Mouse (Mus musculus): ENCODE measurements around the gene Kansl1l. TPM values are rescaled to one million over a fixed set of nuclear protein-coding genes. Genes with fewer than 3 reads are reported as not detected.

Gene Kansl1l
- polyA plus RNA-seq, 1 experiment from 2014 or later, result 17.9 TPM

DNA sequence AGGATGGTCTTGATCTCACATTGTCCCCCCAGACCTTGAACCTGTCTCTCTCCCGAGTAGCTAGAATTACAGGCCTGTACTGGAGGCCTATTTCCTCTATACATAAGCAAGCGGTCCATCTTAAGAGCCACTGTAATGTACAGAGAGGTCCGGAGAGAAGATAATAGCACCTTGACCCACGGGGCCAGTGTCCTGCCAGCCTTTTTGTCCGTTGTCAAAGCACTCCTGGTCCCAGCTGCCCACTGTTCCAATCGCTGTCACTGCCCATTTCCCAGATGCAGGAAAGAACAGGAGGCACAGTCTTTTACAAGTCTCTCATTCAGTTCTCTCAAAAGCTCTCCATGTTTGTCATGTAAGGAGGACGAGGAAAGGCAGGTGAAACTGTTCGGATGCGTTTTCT is 4.6 kb upstream of the Kansl1l start:
- no peak overlapping the region for H3K4me3 ChIP-seq (replicated peaks; ENCODE audit: low read depth, low read length)
- DNase-seq (ENCODE audit: low spot score) (no peak), ATAC-seq (replicated peaks; ENCODE audit: low FRiP score, low read depth) (no peak)
- H3K27me3 ChIP-seq (ENCODE audit: insufficient read depth, low read length), result no peaks in the 10 kb centered on the region
- H3K4me2 ChIP-seq (ENCODE audit: low read length), result no peak overlapping the region
- 83% methylated on average over 9 of the region's 9 CpGs for WGBS
- no peak overlapping the region for H3K9ac ChIP-seq (ENCODE audit: low read depth, low read length)
- no peak for TF ChIP-seq CTCF (IDR thresholded peaks at IDR 0.05; ENCODE audit: low read depth)
- no peaks in the 10 kb centered on the region for H3K36me3 ChIP-seq (ENCODE audit: insufficient read depth, low read length)
- no peaks in the 10 kb centered on the region for H3K9me3 ChIP-seq (replicated peaks; ENCODE audit: low read length)
- 0 out of 2 replicates have a peak, but pooled peaks cover 6% of the 10 kb centered on the region for H3K4me1 ChIP-seq (replicated peaks; ENCODE audit: insufficient read depth, low read length)
- H3K27ac ChIP-seq, result no peak overlapping the region

- Histone ChIP-seq H3K36me3 (ENCODE audit: insufficient read depth, low read length) (no peaks in the 10 kb centered on the region), H3K9ac (ENCODE audit: low read depth, low read length) (no peak overlapping the region), H3K4me3 (replicated peaks; ENCODE audit: low read depth, low read length) (no peak overlapping the region), H3K27ac (no peak overlapping the region), H3K27me3 (ENCODE audit: insufficient read depth, low read length) (no peaks in the 10 kb centered on the region), H3K9me3 (replicated peaks; ENCODE audit: low read length) (no peaks in the 10 kb centered on the region), H3K4me2 (ENCODE audit: low read length) (peak overlapping the region; percentile 7; the same call in 1 of the 2 replicates), H3K4me1 (replicated peaks; ENCODE audit: insufficient read depth, low read length) (peaks cover 7% of the 10 kb centered on the region; the same call in 1 of the 2 replicates)
- no peak for ATAC-seq (replicated peaks; ENCODE audit: low FRiP score, low read depth)
- TF ChIP-seq CTCF (IDR thresholded peaks at IDR 0.05; ENCODE audit: low read depth), result no peak
- peak; percentile 17 for DNase-seq (ENCODE audit: low spot score)
- WGBS, result 18% methylated on average over 7 of the region's 7 CpGs
These were observed 2.9 kb upstream of the Kansl1l start for GRCm38 (mm10) chr1:66820241-66820640.

DNA sequence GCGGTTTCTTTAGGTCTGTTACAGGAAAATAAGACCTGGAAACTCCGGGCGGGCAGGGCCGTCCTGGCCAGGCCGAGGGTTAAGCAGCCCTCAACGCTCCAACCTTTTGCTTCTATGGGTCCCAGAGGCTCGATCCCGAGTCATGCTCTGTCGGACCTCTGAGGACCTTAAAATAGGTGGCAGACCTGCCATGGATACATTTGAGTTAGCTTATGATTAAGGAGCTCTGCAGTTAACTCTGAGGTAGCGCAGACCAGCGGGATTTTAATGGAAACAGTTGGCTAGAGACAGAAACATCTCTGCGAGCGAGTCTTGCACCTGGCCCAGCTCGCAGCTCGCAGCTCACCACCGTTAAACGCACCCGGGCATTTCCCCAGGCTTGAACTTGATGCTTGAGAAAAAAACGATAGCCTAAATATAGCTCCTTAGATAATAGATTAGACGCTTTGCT is 528 bp upstream of the Kansl1l start:
- Histone ChIP-seq H3K4me3 (replicated peaks; ENCODE audit: low read depth, low read length) (peak overlapping the region; percentile 86), H3K27ac (peak overlapping the region; percentile 98), H3K36me3 (ENCODE audit: insufficient read depth, low read length) (no peaks in the 10 kb centered on the region), H3K27me3 (ENCODE audit: insufficient read depth, low read length) (no peaks in the 10 kb centered on the region), H3K9ac (ENCODE audit: low read depth, low read length) (peak overlapping the region; percentile 84), H3K4me2 (ENCODE audit: low read length) (peak overlapping the region; percentile 82), H3K9me3 (replicated peaks; ENCODE audit: low read length) (no peaks in the 10 kb centered on the region), H3K4me1 (replicated peaks; ENCODE audit: insufficient read depth, low read length) (peaks cover 15% of the 10 kb centered on the region; the same call in 1 of the 2 replicates)
- TF ChIP-seq CTCF (IDR thresholded peaks at IDR 0.05; ENCODE audit: low read depth), result no peak
- ATAC-seq (replicated peaks; ENCODE audit: low FRiP score, low read depth) (peak; percentile 47), DNase-seq (ENCODE audit: low spot score) (peak; percentile 47)
- 1% methylated on average over 20 of the region's 20 CpGs for WGBS

- DNase-seq (ENCODE audit: low spot score), result peak; percentile 92
- Histone ChIP-seq H3K27ac (peak overlapping the region; percentile 98), H3K27me3 (ENCODE audit: insufficient read depth, low read length) (no peaks in the 10 kb centered on the region), H3K9ac (ENCODE audit: low read depth, low read length) (peak overlapping the region; percentile 84), H3K36me3 (ENCODE audit: insufficient read depth, low read length) (no peaks in the 10 kb centered on the region), H3K4me2 (ENCODE audit: low read length) (peak overlapping the region; percentile 82), H3K9me3 (replicated peaks; ENCODE audit: low read length) (no peaks in the 10 kb centered on the region), H3K4me3 (replicated peaks; ENCODE audit: low read depth, low read length) (peak overlapping the region; percentile 86), H3K4me1 (replicated peaks; ENCODE audit: insufficient read depth, low read length) (peaks cover 15% of the 10 kb centered on the region; the same call in 1 of the 2 replicates)
- under 1% methylated on average over 51 of the region's 63 CpGs for WGBS
- peak; percentile 88 for ATAC-seq (replicated peaks; ENCODE audit: low FRiP score, low read depth)
- no peak; the same call in 1 of the 2 replicates for TF ChIP-seq CTCF (IDR thresholded peaks at IDR 0.05; ENCODE audit: low read depth)
These were observed 417 bp downstream of the Kansl1l start for GRCm38 (mm10) chr1:66816837-66817452.

DNA sequence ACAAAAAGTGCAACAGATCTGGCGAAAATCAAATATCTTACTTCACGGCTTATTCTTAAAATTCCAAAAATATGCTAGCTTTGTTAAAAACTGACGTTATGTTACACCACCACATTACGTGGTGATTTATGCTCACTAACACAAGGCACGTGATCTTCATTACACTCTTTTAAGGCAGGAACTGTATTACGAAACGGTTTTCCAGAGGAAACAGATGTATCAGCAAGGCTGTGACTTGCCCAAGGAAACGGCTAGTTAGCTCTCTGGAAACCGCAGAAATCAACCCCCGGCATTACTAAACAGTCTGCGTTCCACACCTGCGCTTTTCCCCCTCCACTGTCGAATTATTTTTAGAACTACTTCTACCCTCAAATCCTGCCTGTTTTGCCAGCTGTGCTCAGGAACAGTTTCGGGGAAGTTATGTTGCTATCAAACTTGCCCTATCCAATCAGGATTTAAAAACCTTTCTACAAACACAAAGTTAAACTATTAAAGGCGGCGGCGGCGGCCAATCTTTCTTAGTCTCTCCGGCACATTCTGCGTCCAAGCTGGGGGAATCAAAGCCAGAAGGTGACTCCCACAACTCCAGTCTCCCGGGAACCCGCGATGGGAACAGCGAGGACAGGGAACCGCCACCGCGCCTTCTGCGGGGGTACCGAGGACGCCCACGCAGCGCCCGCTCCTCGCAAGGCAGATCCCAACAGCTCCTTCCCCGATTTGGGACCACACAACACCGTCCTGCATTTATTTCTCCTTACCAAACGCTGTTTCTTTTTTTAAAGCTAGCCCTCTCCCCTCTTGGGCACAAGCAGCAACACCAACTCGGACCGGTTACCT is 1.2 kb downstream of the Kansl1l start:
- Histone ChIP-seq H3K9me3 (replicated peaks; ENCODE audit: low read length) (no peaks in the 10 kb centered on the region), H3K36me3 (ENCODE audit: insufficient read depth, low read length) (no peaks in the 10 kb centered on the region), H3K27me3 (ENCODE audit: insufficient read depth, low read length) (no peaks in the 10 kb centered on the region), H3K4me3 (replicated peaks; ENCODE audit: low read depth, low read length) (peak overlapping the region; percentile 86), H3K4me1 (replicated peaks; ENCODE audit: insufficient read depth, low read length) (peaks cover 15% of the 10 kb centered on the region; the same call in 1 of the 2 replicates), H3K4me2 (ENCODE audit: low read length) (peak overlapping the region; percentile 65), H3K27ac (peak overlapping the region; percentile 98), H3K9ac (ENCODE audit: low read depth, low read length) (peak overlapping the region; percentile 84)
- peak; percentile 88 for DNase-seq (ENCODE audit: low spot score)
- under 1% methylated on average over 39 of the region's 39 CpGs for WGBS
- TF ChIP-seq CTCF (IDR thresholded peaks at IDR 0.05; ENCODE audit: low read depth), result no peak
- ATAC-seq (replicated peaks; ENCODE audit: low FRiP score, low read depth), result peak; percentile 14; the same call in 1 of the 2 replicates

GRCm38 (mm10) chr1:66814756-66815155 is 2.6 kb downstream of the Kansl1l start:
- no peak overlapping the region for H3K9ac ChIP-seq (ENCODE audit: low read depth, low read length)
- ATAC-seq (replicated peaks; ENCODE audit: low FRiP score, low read depth) (no peak), DNase-seq (ENCODE audit: low spot score) (peak; percentile 30)
- H3K4me2 ChIP-seq (ENCODE audit: low read length), result peak overlapping the region; percentile 65
- WGBS, result 38% methylated on average over 8 of the region's 8 CpGs
- H3K36me3 ChIP-seq (ENCODE audit: insufficient read depth, low read length), result no peaks in the 10 kb centered on the region
- H3K27ac ChIP-seq, result peak overlapping the region; percentile 11; the same call in 1 of the 2 replicates
- H3K4me3 ChIP-seq (replicated peaks; ENCODE audit: low read depth, low read length), result no peak overlapping the region
- TF ChIP-seq CTCF (IDR thresholded peaks at IDR 0.05; ENCODE audit: low read depth), result no peak
- H3K4me1 ChIP-seq (replicated peaks; ENCODE audit: insufficient read depth, low read length), result peaks cover 11% of the 10 kb centered on the region; the same call in 1 of the 2 replicates
- no peaks in the 10 kb centered on the region for H3K9me3 ChIP-seq (replicated peaks; ENCODE audit: low read length)
- H3K27me3 ChIP-seq (ENCODE audit: insufficient read depth, low read length), result no peaks in the 10 kb centered on the region

Measured in kidney, postnatal 0 days (tissue).